In the genomic region with DNA sequence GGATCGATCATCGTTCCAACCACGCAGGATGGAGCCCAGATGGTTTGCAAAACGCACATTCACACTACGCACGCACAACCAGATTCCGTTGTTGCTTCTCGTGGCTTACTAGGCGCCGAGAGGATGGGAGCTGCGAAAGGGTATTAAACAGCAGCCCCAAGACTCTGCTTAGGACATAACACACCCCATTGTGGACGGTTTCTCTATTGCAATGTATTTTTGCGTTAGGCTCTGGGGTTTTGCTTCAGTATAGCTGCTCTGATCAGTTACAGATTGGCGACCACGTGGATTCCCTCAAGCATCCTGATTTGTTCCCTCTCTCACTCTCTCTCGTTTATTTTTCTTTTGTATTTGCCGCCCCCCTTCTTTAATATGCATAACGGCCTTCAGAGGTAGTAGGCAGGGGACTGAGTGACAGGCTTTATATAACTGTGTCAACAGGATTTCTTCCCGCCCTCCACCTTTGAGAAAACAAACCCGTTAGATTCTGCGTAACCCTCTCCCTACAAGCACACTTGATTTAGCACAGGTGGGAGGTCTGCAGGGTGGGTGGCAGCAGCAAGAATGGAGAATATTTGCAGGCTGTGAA, we compare ENCODE assay signal across 8 mouse cellular contexts. TPM values are rescaled to one million over a fixed set of nuclear protein-coding genes. Genes with fewer than 3 reads are reported as not detected.
A peak's percentile ranks its signal among the peaks of the same experiment; 100 is the strongest.
DNase-seq lines count a peak whose midpoint lies in the region; ATAC-seq and TF ChIP-seq lines count a peak whose summit lies in the region.

No protein-coding gene starts in this region.

- H3K27ac ChIP-seq in heart, embryonic 14.5 days (replicated peaks in 1 of 2; ENCODE audit: control insufficient read depth in 1 of 2, insufficient read depth in 1 of 2, low read depth in 2 of 2, low read length in 2 of 2) = no peak overlapping the region
- no peak overlapping the region for H3K27ac ChIP-seq in ES-Bruce4 (ENCODE audit: insufficient read depth, low read length)
- peak overlapping the region; percentile 99 for H3K27ac ChIP-seq in embryonic facial prominence, embryonic 12.5 days
- no peak overlapping the region; the same call in 1 of the 2 replicates for H3K27ac ChIP-seq in liver, embryonic 12.5 days

- WGBS in heart, embryonic 14.5 days = 2% methylated on average over 21 of the region's 21 CpGs
- WGBS in embryonic facial prominence, embryonic 12.5 days = 1% methylated on average over 21 of the region's 21 CpGs
- WGBS in liver, embryonic 12.5 days (ENCODE audit: insufficient replicate concordance) = 3% methylated on average over 21 of the region's 21 CpGs

- H3K4me3 ChIP-seq in heart, embryonic 14.5 days (ENCODE audit: control insufficient read depth in 1 of 2, insufficient read depth in 1 of 2, low read depth in 1 of 2, low read length in 2 of 2) = peak overlapping the region; percentile 74 to 99
- peak overlapping the region; percentile 97 for H3K4me3 ChIP-seq in ES-Bruce4 (ENCODE audit: low read depth, low read length)
- H3K4me3 ChIP-seq in embryonic facial prominence, embryonic 12.5 days = peak overlapping the region; percentile 68
- H3K4me3 ChIP-seq in liver, embryonic 12.5 days = peak overlapping the region; percentile 96

- no peaks in the 10 kb centered on the region for H3K36me3 ChIP-seq in heart, embryonic 14.5 days (ENCODE audit: control insufficient read depth, insufficient read depth, low read length)
- 0 out of 2 replicates have a peak, but pooled peaks cover 2% of the 10 kb centered on the region for H3K36me3 ChIP-seq in ES-Bruce4 (ENCODE audit: control insufficient read depth, insufficient read depth, low read length, poor library complexity, severe bottlenecking)
- H3K36me3 ChIP-seq in embryonic facial prominence, embryonic 12.5 days = no peaks in the 10 kb centered on the region
- peaks cover 3% of the 10 kb centered on the region for H3K36me3 ChIP-seq in liver, embryonic 12.5 days

- H3K4me1 ChIP-seq in heart, embryonic 14.5 days (ENCODE audit: control insufficient read depth in 2 of 2, insufficient read depth in 2 of 2, low read length in 2 of 2) = peaks cover 14 to 19% of the 10 kb centered on the region in 2 experiments; a peak in 3 of 4 replicates
- H3K4me1 ChIP-seq in ES-Bruce4 (ENCODE audit: control insufficient read depth, insufficient read depth, low read length) = no peaks in the 10 kb centered on the region
- H3K4me1 ChIP-seq in embryonic facial prominence, embryonic 12.5 days = peaks cover 23% of the 10 kb centered on the region
- peaks cover 41% of the 10 kb centered on the region for H3K4me1 ChIP-seq in liver, embryonic 12.5 days

- no peaks in the 10 kb centered on the region for H3K9me3 ChIP-seq in heart, embryonic 14.5 days (ENCODE audit: control insufficient read depth, low read length)
- H3K9me3 ChIP-seq in ES-Bruce4 (replicated peaks; ENCODE audit: control insufficient read depth, insufficient read depth, low read length, poor library complexity, severe bottlenecking) = no peaks in the 10 kb centered on the region
- no peaks in the 10 kb centered on the region for H3K9me3 ChIP-seq in embryonic facial prominence, embryonic 12.5 days
- no peaks in the 10 kb centered on the region for H3K9me3 ChIP-seq in liver, embryonic 12.5 days (replicated peaks)

- TF ChIP-seq POLR2A in ES-Bruce4 (IDR thresholded peaks at IDR 0.05; ENCODE audit: insufficient read depth, low read length) = no peak

- ATAC-seq in heart, embryonic 14.5 days (ENCODE audit: insufficient number of reproducible peaks, insufficient read depth, low FRiP score, low read depth) = no peak
- 0 out of 2 replicates have a peak, but pooled peaks have one; percentile 1 for ATAC-seq in embryonic facial prominence, embryonic 12.5 days (ENCODE audit: insufficient number of reproducible peaks, insufficient read depth, low FRiP score, low TSS enrichment)
- peak; percentile 15 for ATAC-seq in inflammation-experienced regulatory T-cells, adult 6 months
- ATAC-seq in liver, embryonic 12.5 days = no peak

- DNase-seq in heart, postnatal 4 days = no peak
- peak; percentile 67 to 73 for DNase-seq in right cerebral cortex, adult 2 months (ENCODE audit: low spot score in 2 of 2)
- no peak for DNase-seq in gastrocnemius, postnatal 4 days (ENCODE audit: low spot score in 2 of 2)

- TF ChIP-seq CTCF in ES-Bruce4 (IDR thresholded peaks at IDR 0.05; ENCODE audit: low read depth, low read length) = no peak

- H3K9ac ChIP-seq in heart, embryonic 14.5 days (ENCODE audit: low read length) = peak overlapping the region; percentile 84
- peak overlapping the region; percentile 10; the same call in 1 of the 2 replicates for H3K9ac ChIP-seq in ES-Bruce4 (ENCODE audit: low read depth, poor library complexity, severe bottlenecking)
- H3K9ac ChIP-seq in embryonic facial prominence, embryonic 12.5 days = peak overlapping the region; percentile 76; the same call in 1 of the 2 replicates
- H3K9ac ChIP-seq in liver, embryonic 12.5 days = peak overlapping the region; percentile 83

- peak overlapping the region; percentile 100 for H3K4me2 ChIP-seq in heart, embryonic 14.5 days (ENCODE audit: low read length)
- peak overlapping the region; percentile 97 for H3K4me2 ChIP-seq in embryonic facial prominence, embryonic 12.5 days (replicated peaks)
- H3K4me2 ChIP-seq in liver, embryonic 12.5 days = peak overlapping the region; percentile 99

- TF ChIP-seq EP300 in ES-Bruce4 (IDR thresholded peaks at IDR 0.05; ENCODE audit: insufficient read depth, low read depth, low read length) = no peak

- no peaks in the 10 kb centered on the region for H3K27me3 ChIP-seq in heart, embryonic 14.5 days (ENCODE audit: control insufficient read depth, insufficient read depth, low read length)
- H3K27me3 ChIP-seq in ES-Bruce4 (ENCODE audit: control insufficient read depth, insufficient read depth, low read length, poor library complexity, severe bottlenecking) = no peaks in the 10 kb centered on the region
- no peaks in the 10 kb centered on the region for H3K27me3 ChIP-seq in embryonic facial prominence, embryonic 12.5 days
- H3K27me3 ChIP-seq in liver, embryonic 12.5 days (replicated peaks) = peaks cover 31% of the 10 kb centered on the region

RNA-seq across cellular contexts. Expression of a gene that starts 2.0 kb away (rescaled TPM):
- polyA plus RNA-seq in heart, embryonic 14.5 days (2014; fragmentation: Nextera tagmentation; extraction: Ambion mirVana) = 9.6 and 10.4 TPM in 2 replicates
- 10 to 100 TPM; 22.9 to 23.5 TPM for total RNA-seq in heart, postnatal 4 days (2021)
- polyA plus RNA-seq in ES-Bruce4 (2011; ENCODE audit: insufficient read depth, insufficient read length, low read depth, missing spikeins) = 59.5 and 71.4 TPM in 2 replicates
- polyA plus RNA-seq in embryonic facial prominence, embryonic 12.5 days (2016; fragmentation: Nextera tagmentation; extraction: Ambion mirVana) = 23.5 and 24.4 TPM in 2 replicates
- 10 to 100 TPM; 17.8 to 38.5 (median 32.9) TPM for polyA plus RNA-seq in inflammation-experienced regulatory T-cells, adult 6 months (2017; shearing (Covaris generic))
- polyA plus RNA-seq in liver, embryonic 12.5 days (2016; fragmentation: Nextera tagmentation; extraction: Ambion mirVana) = 7.3 and 8.4 TPM in 2 replicates
- 10 to 100 TPM; 27.6 to 31.5 TPM for total RNA-seq in gastrocnemius, postnatal 4 days (2021)

RNA-seq across cellular contexts. Expression of a gene that starts 37.5 kb away (rescaled TPM):
- polyA plus RNA-seq in heart, embryonic 14.5 days (2014; fragmentation: Nextera tagmentation; extraction: Ambion mirVana) = 1,362 and 1,405 TPM in 2 replicates
- 1,000 to 10,000 TPM; 1,050 to 1,223 TPM for total RNA-seq in heart, postnatal 4 days (2021)
- polyA plus RNA-seq in ES-Bruce4 (2011; ENCODE audit: insufficient read depth, insufficient read length, low read depth, missing spikeins) = 166 and 170 TPM in 2 replicates
- 538 and 574 TPM in 2 replicates for polyA plus RNA-seq in embryonic facial prominence, embryonic 12.5 days (2016; fragmentation: Nextera tagmentation; extraction: Ambion mirVana)
- polyA plus RNA-seq in inflammation-experienced regulatory T-cells, adult 6 months (2017; shearing (Covaris generic)) = 100 to 1,000 TPM; 468 to 593 (median 553) TPM
- polyA plus RNA-seq in liver, embryonic 12.5 days (2016; fragmentation: Nextera tagmentation; extraction: Ambion mirVana) = 523 and 553 TPM in 2 replicates
- 100 to 1,000 TPM; 631 to 643 TPM for total RNA-seq in gastrocnemius, postnatal 4 days (2021)

Comparison
In these comparisons a context has a peak if more than half of its experiments do, and no peak if none do; other contexts are left out.
1. ATAC-seq: peak in embryonic facial prominence, embryonic 12.5 days (single experiment) and inflammation-experienced regulatory T-cells, adult 6 months (single experiment); none in heart, embryonic 14.5 days (single experiment) and liver, embryonic 12.5 days (single experiment).
2. H3K9ac ChIP-seq: peak in every context shown above with its lines; median percentile 84 in heart, embryonic 14.5 days; 83 in liver, embryonic 12.5 days; 76 in embryonic facial prominence, embryonic 12.5 days; 10 in ES-Bruce4.
3. DNase-seq: peak in right cerebral cortex, adult 2 months (2 of 2); none in heart, postnatal 4 days (single experiment) and gastrocnemius, postnatal 4 days (0 of 2).
4. Peak in every context shown above with its lines, with median percentiles within 50 percentile points of each other: H3K4me2 ChIP-seq and H3K4me3 ChIP-seq.